Mouse (Mus musculus): ENCODE measurements at regions not wholly inside any gene's neighbourhood (a gene's known extent, or its start where the extent isn't known, plus 50 kb on each side); places are given as distances from the start of the nearest gene placed in this dataset.

DNA sequence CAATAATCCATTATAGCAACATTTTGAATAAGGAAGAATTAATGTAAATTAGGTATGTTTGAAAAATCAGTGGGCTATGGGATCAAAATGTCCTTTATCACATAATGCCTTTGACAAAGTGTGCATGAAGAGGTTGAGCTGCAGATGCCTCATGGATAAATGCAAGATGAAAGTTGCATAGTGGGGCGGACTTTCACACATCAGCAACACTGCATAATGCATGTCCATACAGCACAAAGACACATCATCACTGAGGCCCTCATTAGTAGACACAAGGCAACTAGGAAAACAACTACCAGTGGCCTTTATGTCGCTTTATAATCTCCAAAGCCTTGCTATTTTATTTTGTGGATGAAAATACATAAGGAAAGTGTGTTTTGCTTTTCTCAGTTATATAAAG is 105.8 kb upstream of the Rap2b start:
- DNase-seq = no peak

DNA sequence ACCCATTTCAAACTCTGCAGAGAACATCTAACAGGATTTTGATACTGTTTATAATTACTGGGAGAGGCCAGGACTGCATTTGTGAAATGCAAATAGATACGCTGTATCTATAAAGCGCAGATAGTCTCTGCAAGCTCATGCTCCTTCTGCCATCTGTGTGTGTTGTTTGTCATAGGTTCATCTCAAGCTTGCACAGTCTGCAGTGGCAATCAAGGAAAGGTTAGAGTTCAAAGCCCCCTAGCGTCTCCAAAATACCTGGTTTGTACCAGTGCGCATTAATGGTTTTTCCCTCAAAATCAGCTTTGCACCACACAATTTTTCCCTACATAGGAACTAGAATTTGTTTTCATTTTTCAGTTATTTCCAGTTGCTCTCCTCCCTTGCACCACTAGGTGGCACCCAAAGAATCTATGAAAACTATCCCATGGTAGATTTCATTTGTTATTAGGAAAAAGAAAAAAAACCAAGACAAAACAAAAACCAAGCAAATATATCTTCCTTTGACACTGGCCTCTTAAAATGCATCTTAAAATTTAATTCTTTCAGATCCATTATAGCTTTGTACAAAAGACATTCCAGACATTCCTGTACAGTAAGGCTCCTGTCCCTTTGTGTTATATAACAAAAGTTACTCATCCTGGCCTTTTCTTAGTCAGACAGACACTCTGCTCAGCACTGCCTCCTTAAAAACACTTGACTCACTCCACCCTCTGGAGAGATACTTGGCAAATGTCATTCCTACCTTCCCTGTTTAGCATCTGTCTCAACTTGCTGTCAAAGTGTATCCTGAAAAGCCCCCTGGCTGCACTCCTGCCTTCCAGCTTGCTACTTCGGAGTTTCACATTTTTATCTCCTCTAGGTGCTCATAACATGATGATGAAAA is 92.7 kb upstream of the Rap2b start:
- peak; percentile 61 for DNase-seq

DNA sequence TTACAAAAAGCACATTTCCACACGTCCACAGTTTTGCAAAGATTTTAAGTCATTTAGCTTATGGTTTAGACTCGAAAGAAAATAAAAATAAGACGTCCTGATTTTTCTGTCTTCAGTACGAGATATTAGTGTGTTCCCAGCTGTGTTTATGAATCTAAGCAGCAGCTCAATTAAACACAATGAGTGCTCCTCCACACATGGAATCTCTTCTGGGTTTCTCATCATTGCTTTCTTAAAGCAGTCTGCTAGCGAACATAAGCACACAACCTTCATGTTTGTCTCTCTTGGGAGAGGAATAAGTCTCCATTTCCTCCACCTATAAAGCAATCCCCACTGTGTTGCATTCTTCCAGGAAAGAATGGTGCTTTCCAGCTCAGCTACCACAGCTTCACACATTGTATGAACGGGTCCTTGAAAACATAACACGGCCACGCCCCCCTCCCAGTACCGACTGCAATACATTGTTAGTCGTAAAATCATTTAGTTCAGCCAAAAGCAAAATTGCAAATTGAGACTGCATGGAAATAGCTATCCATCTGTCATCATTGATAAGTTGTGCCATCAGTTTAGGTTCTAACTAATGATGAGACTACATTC is 75.4 kb upstream of the Rap2b start:
- no peak for DNase-seq

DNA sequence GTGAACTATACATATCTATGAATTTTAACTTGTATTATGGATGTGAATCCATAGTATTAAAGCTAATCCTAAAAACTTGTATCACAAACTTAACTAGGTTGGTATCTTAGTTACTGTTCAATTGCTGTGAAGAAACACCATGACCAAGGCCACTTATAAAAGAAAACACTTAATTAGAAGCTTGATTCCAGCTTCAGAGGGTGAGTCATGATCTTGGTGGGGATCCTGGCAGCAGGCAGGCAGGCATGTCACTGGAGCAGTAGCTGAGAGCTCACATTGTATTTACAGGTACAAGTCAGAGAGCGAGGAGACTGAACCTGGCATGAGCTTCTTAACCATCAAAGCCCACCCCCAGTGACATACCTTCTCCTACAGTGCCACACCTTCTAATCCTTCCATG is 73.2 kb upstream of the Rap2b start:
- DNase-seq = no peak

DNA sequence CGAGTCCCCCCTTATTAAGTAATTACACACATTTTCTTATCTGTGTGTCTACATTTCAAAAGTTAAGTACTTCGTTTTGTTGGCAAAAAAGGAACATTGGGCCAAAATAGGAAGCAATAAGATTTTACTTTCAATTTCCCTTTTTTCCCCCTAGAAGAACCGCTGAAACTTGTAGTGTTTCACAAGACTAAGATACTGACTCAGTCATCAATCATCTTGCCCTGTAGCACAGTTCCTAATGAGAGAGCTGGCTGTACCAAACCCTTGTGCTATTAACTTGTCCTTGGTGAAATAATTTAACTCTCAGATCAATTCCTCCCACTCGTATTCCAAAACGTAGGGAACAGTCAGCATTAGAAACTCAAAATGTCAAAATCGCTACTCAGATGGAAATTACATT is 66.6 kb upstream of the Rap2b start:
- DNase-seq = no peak

DNA sequence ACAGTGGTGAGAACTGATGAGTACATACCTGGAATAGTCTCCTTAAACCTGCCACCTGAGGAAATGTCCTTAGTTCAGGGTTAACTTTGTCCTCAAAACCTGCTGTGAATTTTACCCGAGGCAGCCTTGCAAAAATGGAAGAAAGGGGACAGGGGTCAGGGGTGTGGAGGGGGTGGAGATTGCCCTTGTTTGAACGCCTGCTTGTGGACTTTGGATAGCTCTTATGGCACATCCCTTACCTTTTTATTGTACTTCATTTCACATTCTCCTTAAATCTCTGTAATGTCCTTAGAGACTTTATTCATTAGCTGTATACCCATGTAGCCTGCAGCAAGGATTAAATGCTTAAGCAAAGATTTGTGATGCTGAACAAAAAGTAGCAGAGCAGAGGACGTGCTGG is 64.1 kb upstream of the Rap2b start:
- DNase-seq = no peak

DNA sequence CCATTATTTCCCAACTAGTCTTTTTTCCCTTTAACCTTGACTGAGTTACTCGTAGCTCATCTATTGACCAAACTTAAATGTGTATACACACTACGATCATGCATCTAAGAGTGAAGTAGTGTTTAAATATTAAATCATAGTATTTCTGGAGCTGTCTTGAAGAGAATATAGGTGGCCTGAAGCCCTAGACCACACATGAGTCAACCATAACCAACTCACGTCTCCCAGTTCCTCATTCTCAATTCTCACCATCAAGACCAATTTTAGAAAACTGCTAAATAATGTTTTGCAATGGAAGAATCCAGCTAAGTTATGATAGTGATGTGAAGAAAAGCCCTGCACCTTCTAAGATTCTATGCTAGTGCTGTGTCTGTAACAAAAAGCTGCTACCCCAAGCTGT is 59.2 kb upstream of the Rap2b start:
- DNase-seq = no peak

DNA sequence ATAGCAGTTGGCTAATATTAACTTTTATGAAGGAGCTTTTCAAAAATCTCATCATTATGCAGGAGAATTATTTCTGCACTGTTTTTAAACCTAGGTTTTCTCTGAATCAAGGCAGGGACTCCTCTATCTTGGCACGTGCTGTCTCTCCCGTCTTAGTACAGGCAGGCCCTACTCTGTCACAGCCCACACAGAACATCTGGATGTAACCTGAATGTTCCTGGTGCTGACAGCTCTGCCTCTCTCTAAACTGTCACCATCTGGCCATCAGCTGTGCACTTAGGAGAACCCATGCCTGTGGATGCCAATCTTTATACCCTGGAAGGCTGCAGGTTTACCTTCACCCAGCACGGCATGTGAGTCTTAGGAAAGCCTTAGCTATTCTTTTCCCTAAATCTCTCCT is 58.0 kb upstream of the Rap2b start:
- peak; percentile 29 for DNase-seq

DNA sequence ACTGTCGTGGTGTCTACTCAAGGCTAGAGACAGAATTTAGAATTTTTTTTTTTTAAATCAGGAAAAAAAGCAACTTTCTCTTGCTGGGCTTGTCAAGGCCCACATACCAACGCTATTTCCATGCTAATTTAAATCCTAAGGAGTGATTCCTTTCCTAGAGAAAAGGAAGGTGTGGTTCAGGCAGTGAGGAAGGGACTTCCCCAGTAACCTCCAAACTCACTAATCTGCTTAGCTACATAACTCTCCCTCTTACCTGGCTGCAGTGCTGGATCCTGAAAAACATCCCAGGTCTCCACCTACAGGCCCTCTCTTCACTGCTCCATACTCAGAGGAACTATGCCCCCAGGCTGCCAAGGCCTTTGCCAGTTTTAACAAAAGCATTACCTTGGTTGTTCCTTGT is 55.1 kb upstream of the Rap2b start:
- DNase-seq = no peak

DNA sequence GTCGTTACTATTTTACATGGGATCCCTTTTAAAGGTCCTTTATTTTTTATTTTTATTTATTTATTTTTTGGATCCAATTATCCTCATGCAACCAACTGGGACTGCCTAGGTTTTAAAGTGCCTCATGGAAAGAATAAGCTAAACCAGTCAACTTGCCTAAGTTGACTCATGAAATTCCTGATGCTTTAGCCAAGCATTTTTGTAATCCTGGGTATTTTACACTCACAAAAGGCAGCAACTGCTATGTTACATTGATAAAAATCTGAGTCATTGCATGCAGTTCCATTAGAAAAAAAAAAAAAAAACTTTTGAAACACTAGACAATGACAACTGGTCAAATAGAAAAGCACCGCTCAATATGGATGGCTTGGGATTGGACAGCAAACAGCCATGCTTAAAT is 52.7 kb upstream of the Rap2b start:
- DNase-seq = no peak

DNA sequence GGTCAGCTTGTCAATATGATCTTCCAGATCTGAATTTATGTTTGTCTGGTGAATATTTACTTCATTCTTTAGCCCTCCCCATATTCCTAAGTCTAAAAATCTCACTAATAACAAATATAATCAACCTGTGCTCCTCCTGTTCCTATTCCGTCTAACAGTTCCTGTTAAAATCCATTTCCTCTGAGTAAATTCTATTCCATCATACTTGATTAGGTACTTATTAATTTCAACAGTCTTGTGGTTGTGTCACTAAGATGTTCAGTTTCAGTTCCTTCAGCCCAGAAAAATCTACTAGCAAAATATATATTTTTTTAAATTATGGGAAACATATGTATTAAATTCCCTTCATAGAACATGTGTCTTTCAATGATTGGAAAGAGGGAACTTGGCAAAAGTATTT is 52.2 kb upstream of the Rap2b start:
- DNase-seq = no peak
